Mouse (Mus musculus) kidney, adult 2 months (tissue): ENCODE results near the gene Gcfc2.

ENCODE experiments used
- CTCF ChIP-seq: fragments of 200-500 bp; conservative IDR thresholded peaks from 2 replicates; pipeline ENCODE4 v1.5.1; 2011; ENCODE audit warnings: low read depth, mild to moderate bottlenecking, control low read depth, low read length, moderate library complexity, mixed read lengths; ENCODE audit not compliant: insufficient read depth, insufficient read length
- POLR2A ChIP-seq: fragments of 200-500 bp; IDR thresholded peaks from one replicate; pipeline ENCODE4 v1.6.1; 2011; ENCODE audit warnings: low read depth, low read length, control low read depth

- no peak for TF ChIP-seq POLR2A
- TF ChIP-seq CTCF = no peak
Observed at GRCm38 (mm10) chr6:81959866-81960265, 36.4 kb downstream of the Gcfc2 start.
